Mouse (Mus musculus): Measurements from ENCODE around the gene Lrrc74a. TPM values are rescaled to one million over a fixed set of nuclear protein-coding genes. Genes with fewer than 3 reads are reported as not detected.

Gene Lrrc74a
- total and polyA plus RNA-seq, 3 experiments = 0.05 TPM; not detected in 2

DNA sequence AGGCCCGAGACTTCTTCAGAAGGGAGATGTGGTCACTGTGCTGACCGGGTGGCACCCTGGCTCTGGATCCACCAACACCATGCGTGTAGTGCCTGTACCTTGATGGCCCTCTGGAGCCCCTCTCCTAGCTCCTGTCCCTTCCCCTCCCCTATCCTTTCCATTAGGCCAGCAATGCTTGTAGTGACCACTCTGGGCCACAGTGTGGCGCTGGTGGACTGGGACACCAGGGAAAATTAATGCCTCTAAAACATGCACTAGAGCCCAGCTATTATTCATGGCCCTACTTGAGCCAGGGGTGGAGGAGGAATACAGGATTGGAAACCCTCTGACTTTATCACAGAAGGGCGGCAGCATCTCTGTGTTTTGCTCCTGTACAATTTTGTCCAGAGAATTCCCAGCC, 18.8 kb upstream of the Lrrc74a start:
- Histone ChIP-seq H3K36me3 (replicated peaks) (peaks cover 5% of the 10 kb centered on the region), H3K9me3 (replicated peaks) (no peaks in the 10 kb centered on the region), H3K4me3 (ENCODE audit: low read depth, low read length) (no peak overlapping the region), H3K27me3 (ENCODE audit: insufficient read depth, low read length) (no peaks in the 10 kb centered on the region; the same call in 1 of the 2 replicates), H3K4me1 (ENCODE audit: insufficient read depth, low read depth, low read length) (no peaks in the 10 kb centered on the region)
- DNase-seq (ENCODE audit: low spot score) = peak; percentile 33
- ATAC-seq (ENCODE audit: extremely low read depth, insufficient number of reproducible peaks, low FRiP score, poor library complexity, severe bottlenecking) = no peak
- TF ChIP-seq CTCF (IDR thresholded peaks at IDR 0.05; ENCODE audit: low read depth, low read length) = peak; percentile 86
- no peak for TF ChIP-seq GATA2 (IDR thresholded peaks at IDR 0.05; ENCODE audit: borderline replicate concordance, low read depth, low read length)

DNA sequence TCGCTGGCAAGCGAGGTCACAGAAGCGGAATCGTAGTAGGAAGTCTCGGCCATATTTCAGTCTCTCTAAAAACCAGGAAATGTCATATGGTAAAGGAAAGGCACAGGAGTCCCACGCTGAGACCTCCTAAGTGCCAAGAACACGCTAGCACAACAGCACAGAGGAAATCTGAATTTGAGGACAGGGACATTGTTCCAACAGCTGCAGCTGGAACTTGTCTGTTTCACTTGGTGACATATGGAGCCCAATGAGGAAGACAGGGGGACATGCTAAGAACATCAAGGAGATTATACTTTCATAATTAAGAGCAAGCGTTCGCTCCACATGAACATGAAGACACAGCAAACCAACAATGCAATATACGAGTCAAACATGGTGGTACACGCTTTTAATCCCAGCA, 17.2 kb upstream of the Lrrc74a start:
- H3K4me3 ChIP-seq (ENCODE audit: low read depth, low read length) = no peak overlapping the region

DNA sequence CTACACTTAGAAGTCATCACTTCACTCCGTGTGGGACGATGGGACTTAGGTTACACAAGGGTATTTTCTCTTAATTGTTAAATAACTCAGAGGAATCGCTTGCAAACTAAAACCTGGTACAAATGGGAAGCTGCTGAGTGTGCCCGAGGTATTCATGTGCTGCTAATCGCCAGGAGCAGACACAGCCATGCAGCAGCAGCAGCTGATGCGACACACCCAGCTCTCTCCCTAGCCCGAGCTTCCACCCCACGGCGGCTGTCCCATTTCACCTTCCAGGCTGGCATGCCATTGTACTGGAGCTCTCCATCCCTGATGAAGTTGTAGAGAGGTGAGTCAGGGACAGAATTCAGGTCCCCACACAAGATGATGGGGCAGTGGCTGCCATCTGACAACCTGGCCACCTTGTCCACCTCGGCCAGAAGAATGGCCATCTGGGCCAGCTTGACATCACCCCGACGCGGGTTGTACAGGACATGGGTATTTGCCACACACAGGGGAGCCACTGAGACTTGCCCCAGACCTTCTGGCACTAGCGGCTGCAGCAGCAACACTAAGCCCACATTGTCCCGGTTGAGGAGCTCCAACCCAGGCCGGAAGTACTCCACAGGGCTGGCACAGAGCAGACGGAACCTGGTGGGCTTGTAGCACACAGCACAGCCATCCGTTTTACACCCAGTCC, 14.1 kb upstream of the Lrrc74a start:
- no peak for ATAC-seq (ENCODE audit: extremely low read depth, insufficient number of reproducible peaks, low FRiP score, poor library complexity, severe bottlenecking)
- no peaks in the 10 kb centered on the region; the same call in 1 of the 2 replicates for H3K27me3 ChIP-seq (ENCODE audit: insufficient read depth, low read length)
- DNase-seq (ENCODE audit: low spot score) = no peak

More for the DNA sequence above, 17.2 kb upstream of the Lrrc74a start:
- Histone ChIP-seq H3K9me3 (replicated peaks) (no peaks in the 10 kb centered on the region), H3K36me3 (replicated peaks) (peaks cover 14% of the 10 kb centered on the region), H3K4me1 (ENCODE audit: insufficient read depth, low read depth, low read length) (no peaks in the 10 kb centered on the region), H3K27me3 (ENCODE audit: insufficient read depth, low read length) (no peaks in the 10 kb centered on the region; the same call in 1 of the 2 replicates)
- TF ChIP-seq CTCF (IDR thresholded peaks at IDR 0.05; ENCODE audit: low read depth, low read length) (no peak), GATA1 (IDR thresholded peaks at IDR 0.05; ENCODE audit: borderline replicate concordance, low read length) (no peak), POLR2AphosphoS5 (IDR thresholded peaks at IDR 0.05; ENCODE audit: insufficient replicate concordance, low read depth, low read length) (no peak), TAL1 (conservative IDR thresholded peaks at IDR 0.05; ENCODE audit: low read depth, low read length) (no peak), GATA2 (IDR thresholded peaks at IDR 0.05; ENCODE audit: borderline replicate concordance, low read depth, low read length) (no peak)
- ATAC-seq (ENCODE audit: extremely low read depth, insufficient number of reproducible peaks, low FRiP score, poor library complexity, severe bottlenecking) (no peak), DNase-seq (ENCODE audit: low spot score) (no peak)

DNA sequence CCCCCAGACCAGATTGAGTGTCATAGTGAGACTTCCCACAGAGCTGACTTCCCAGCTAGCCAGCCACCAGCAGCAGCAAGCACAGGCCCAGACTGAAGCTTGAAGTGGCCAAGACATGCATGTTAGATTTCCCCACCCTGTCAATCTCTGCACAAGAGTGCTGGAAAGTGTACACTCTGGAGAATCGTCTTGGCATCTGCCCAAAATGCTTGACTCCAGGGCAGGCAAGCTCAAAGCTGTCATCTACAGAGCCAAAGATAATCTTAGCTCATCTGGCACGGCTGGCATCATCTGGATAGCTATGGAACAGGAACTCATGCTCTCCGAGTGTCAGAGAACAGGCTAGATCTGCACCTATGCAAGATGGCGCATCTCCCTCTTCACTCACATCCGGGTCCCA, 12.7 kb upstream of the Lrrc74a start:
- H3K9me3 ChIP-seq (replicated peaks) = no peaks in the 10 kb centered on the region
- H3K4me3 ChIP-seq (ENCODE audit: low read depth, low read length) = no peak overlapping the region
- ATAC-seq (ENCODE audit: extremely low read depth, insufficient number of reproducible peaks, low FRiP score, poor library complexity, severe bottlenecking) (no peak), DNase-seq (ENCODE audit: low spot score) (no peak)
- TF ChIP-seq POLR2AphosphoS5 (IDR thresholded peaks at IDR 0.05; ENCODE audit: insufficient replicate concordance, low read depth, low read length) (no peak), GATA2 (IDR thresholded peaks at IDR 0.05; ENCODE audit: borderline replicate concordance, low read depth, low read length) (no peak), CTCF (IDR thresholded peaks at IDR 0.05; ENCODE audit: low read depth, low read length) (no peak), TAL1 (conservative IDR thresholded peaks at IDR 0.05; ENCODE audit: low read depth, low read length) (no peak), GATA1 (IDR thresholded peaks at IDR 0.05; ENCODE audit: borderline replicate concordance, low read length) (no peak)
- H3K27me3 ChIP-seq (ENCODE audit: insufficient read depth, low read length) = no peaks in the 10 kb centered on the region; the same call in 1 of the 2 replicates
- peaks cover 23% of the 10 kb centered on the region for H3K36me3 ChIP-seq (replicated peaks)
- peaks cover 13% of the 10 kb centered on the region for H3K4me1 ChIP-seq (ENCODE audit: insufficient read depth, low read depth, low read length)

More for the DNA sequence above, 14.1 kb upstream of the Lrrc74a start:
- Histone ChIP-seq H3K4me1 (ENCODE audit: insufficient read depth, low read depth, low read length) (peaks cover 3% of the 10 kb centered on the region), H3K36me3 (replicated peaks) (peaks cover 23% of the 10 kb centered on the region), H3K4me3 (ENCODE audit: low read depth, low read length) (no peak overlapping the region), H3K9me3 (replicated peaks) (no peaks in the 10 kb centered on the region)
- no peak for TF ChIP-seq GATA1 (IDR thresholded peaks at IDR 0.05; ENCODE audit: borderline replicate concordance, low read length)
- no peak for TF ChIP-seq GATA2 (IDR thresholded peaks at IDR 0.05; ENCODE audit: borderline replicate concordance, low read depth, low read length)
- TF ChIP-seq POLR2AphosphoS5 (IDR thresholded peaks at IDR 0.05; ENCODE audit: insufficient replicate concordance, low read depth, low read length) = no peak
- no peak for TF ChIP-seq TAL1 (conservative IDR thresholded peaks at IDR 0.05; ENCODE audit: low read depth, low read length)
- no peak for TF ChIP-seq CTCF (IDR thresholded peaks at IDR 0.05; ENCODE audit: low read depth, low read length)

DNA sequence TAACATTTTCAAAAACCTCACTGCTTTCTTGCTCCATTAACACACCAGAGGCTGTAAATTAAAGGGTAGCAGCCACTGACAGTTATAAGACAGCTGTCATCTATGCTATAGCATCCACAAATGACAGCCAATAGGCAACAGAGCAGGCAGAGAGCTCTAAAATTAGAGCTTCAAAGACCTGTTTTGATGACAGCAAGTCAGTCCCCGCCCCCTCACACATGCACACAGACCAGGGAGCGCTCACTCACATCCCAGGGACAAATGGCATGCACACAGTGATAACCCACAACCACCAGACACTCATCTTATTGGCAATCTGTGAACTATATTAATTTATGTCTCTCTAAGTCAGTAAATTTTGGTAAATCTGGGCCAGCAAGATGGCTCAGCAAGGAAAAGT, 9.9 kb upstream of the Lrrc74a start:
- no peak for DNase-seq (ENCODE audit: low spot score)
- H3K4me1 ChIP-seq (ENCODE audit: insufficient read depth, low read depth, low read length) = peaks cover 17% of the 10 kb centered on the region
- no peak overlapping the region for H3K4me3 ChIP-seq (ENCODE audit: low read depth, low read length)
- peaks cover 5% of the 10 kb centered on the region for H3K27me3 ChIP-seq (ENCODE audit: insufficient read depth, low read length)
- peaks cover 23% of the 10 kb centered on the region for H3K36me3 ChIP-seq (replicated peaks)
- ATAC-seq (ENCODE audit: extremely low read depth, insufficient number of reproducible peaks, low FRiP score, poor library complexity, severe bottlenecking) = no peak
- TF ChIP-seq GATA2 (IDR thresholded peaks at IDR 0.05; ENCODE audit: borderline replicate concordance, low read depth, low read length) (no peak), POLR2AphosphoS5 (IDR thresholded peaks at IDR 0.05; ENCODE audit: insufficient replicate concordance, low read depth, low read length) (no peak), TAL1 (conservative IDR thresholded peaks at IDR 0.05; ENCODE audit: low read depth, low read length) (no peak)
- H3K9me3 ChIP-seq (replicated peaks) = no peaks in the 10 kb centered on the region

DNA sequence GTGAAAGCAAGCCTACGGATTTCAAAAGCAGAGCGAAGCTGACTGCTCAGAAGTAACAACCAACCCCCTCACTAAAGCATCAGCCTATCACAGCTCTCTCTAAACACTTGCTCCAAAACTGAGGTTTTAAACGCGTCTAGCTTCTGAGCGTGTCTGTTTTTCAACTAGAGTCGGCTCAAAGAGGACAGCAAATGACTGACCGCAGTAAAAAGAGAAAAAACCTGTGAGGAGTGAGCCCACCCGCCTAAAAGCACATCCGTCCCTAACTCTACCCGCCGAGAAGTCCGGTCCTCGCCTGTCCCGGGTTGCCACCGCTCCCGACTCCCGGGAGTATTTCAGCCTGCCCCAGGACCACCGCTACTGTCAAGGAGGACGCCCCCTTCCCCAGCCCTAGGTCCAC, 8.5 kb upstream of the Lrrc74a start:
- Histone ChIP-seq H3K4me1 (ENCODE audit: insufficient read depth, low read depth, low read length) (peaks cover 17% of the 10 kb centered on the region), H3K9me3 (replicated peaks) (no peaks in the 10 kb centered on the region), H3K36me3 (replicated peaks) (peaks cover 18% of the 10 kb centered on the region), H3K27me3 (ENCODE audit: insufficient read depth, low read length) (peaks cover 5% of the 10 kb centered on the region), H3K4me3 (ENCODE audit: low read depth, low read length) (peak overlapping the region; percentile 77)
- DNase-seq (ENCODE audit: low spot score) (peak; percentile 81), ATAC-seq (ENCODE audit: extremely low read depth, insufficient number of reproducible peaks, low FRiP score, poor library complexity, severe bottlenecking) (peak; percentile 48; the same call in 1 of the 2 replicates)
- TF ChIP-seq TAL1 (conservative IDR thresholded peaks at IDR 0.05; ENCODE audit: low read depth, low read length) (no peak), CTCF (IDR thresholded peaks at IDR 0.05; ENCODE audit: low read depth, low read length) (no peak), GATA1 (IDR thresholded peaks at IDR 0.05; ENCODE audit: borderline replicate concordance, low read length) (no peak), POLR2AphosphoS5 (IDR thresholded peaks at IDR 0.05; ENCODE audit: insufficient replicate concordance, low read depth, low read length) (no peak), GATA2 (IDR thresholded peaks at IDR 0.05; ENCODE audit: borderline replicate concordance, low read depth, low read length) (no peak)
